Mouse (Mus musculus) lung, postnatal 0 days (tissue): ENCODE measurements at regions not wholly inside any gene's neighbourhood (a gene's known extent, or its start where the extent isn't known, plus 50 kb on each side); places are given as distances from the start of the nearest gene placed in this dataset.

ENCODE experiments used
- CTCF ChIP-seq: IDR thresholded peaks from 2 replicates; pipeline ENCODE4 v1.5.1; 2016; ENCODE audit warnings: antibody characterized with exemption, mild to moderate bottlenecking
- EP300 ChIP-seq: IDR thresholded peaks from 2 replicates; pipeline ENCODE4 v1.6.1; 2016; ENCODE audit warnings: antibody characterized with exemption, mild to moderate bottlenecking, control low read depth

DNA sequence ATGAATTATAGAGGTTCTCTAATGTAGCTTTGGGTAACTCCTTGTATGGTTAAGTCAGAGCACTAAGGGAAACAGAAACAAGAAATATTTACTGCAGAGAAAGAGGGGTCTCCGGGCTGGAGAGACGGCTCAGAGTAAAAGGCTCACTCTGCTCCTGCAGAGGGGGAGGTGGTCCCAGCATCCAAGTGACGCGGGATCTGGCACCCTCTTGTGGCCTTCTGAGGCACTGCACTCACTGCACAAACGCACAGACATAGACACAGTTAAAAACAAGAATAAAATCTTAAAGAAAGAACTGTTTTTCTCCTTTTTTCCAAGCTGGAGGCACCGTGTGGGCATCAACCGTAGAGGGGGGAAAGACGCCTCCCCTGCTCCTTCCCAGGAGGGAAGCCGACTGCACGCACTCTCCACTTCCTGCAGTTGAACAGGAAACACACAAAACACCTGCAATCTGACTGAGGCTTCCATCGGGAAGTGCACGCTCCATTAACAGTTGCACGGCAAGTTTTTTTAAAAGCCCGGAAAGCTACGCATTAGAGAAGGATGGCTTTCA lies 237.6 kb downstream of the Atp23 start:
- TF ChIP-seq CTCF (peak; percentile 37), EP300 (no peak)
